9 mouse cellular contexts compared by ENCODE assay signal in the genomic region with DNA sequence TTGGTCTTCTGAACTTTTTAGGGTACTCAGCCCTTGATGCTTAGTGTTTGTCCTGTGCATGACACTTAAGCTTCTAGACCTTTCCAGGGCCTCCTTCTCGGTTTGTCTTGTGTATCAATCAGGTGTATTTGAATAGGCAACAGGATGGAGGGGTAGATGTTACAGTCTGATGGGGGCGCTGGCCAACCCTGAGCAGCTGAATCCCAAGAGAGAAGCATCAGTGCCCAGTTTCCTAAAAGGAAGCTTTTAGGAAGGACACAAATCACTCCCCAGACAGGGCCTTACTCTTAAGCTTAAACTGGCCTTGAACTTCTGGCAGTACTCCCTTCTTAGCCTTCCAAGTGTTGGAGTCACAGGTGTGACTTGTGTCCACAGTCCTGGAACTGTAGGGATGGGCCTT. TPM values are rescaled to one million over a fixed set of nuclear protein-coding genes. Genes with fewer than 3 reads are reported as not detected.
DNase-seq lines count a peak whose midpoint lies in the region; ATAC-seq and TF ChIP-seq lines count a peak whose summit lies in the region.
"Had no signal": no experiment of that assay in that cellular context is flagged by ENCODE, and none has a peak within 500 bp of the region (broad histone marks: within the 10 kb centered on the region; RNA-seq: fewer than 3 reads in every experiment).

No protein-coding gene starts in this region.

- peak overlapping the region; percentile 94 for H3K4me3 ChIP-seq in heart, adult 2 months
- H3K4me3 ChIP-seq in ES-E14 (ENCODE audit: insufficient read depth in 1 of 2, low read depth in 1 of 2, low read length in 2 of 2, poor library complexity in 1 of 2, severe bottlenecking in 1 of 2), result peak overlapping the region; percentile 75 to 82; a peak in 3 of 4 replicates
- H3K4me3 ChIP-seq in hindbrain, embryonic 10.5 days, result peak overlapping the region; percentile 94
- H3K4me3 ChIP-seq in liver, postnatal 0 days (ENCODE audit: low read depth, low read length), result peak overlapping the region; percentile 97

- H3K4me1 ChIP-seq in heart, adult 2 months (ENCODE audit: control insufficient read depth, insufficient read depth, low read length), result peaks cover 7% of the 10 kb centered on the region
- peaks cover 0 to 5% of the 10 kb centered on the region in 2 experiments; a peak in 1 of 4 replicates for H3K4me1 ChIP-seq in ES-E14 (ENCODE audit: control insufficient read depth in 2 of 2, insufficient read depth in 2 of 2, low read length in 2 of 2, poor library complexity in 1 of 2)
- H3K4me1 ChIP-seq in hindbrain, embryonic 10.5 days (replicated peaks), result peaks cover 29% of the 10 kb centered on the region
- peaks cover 24% of the 10 kb centered on the region for H3K4me1 ChIP-seq in liver, postnatal 0 days (ENCODE audit: insufficient read depth)

- H3K79me2 ChIP-seq in heart, adult 2 months (replicated peaks; ENCODE audit: control insufficient read depth, insufficient read depth, low read length), result peaks cover 2% of the 10 kb centered on the region

- intact Hi-C loops in heart, adult 2 months (cut with DNase I), result loop anchor here (1.0 kb wide), 1 partner anchor 40 kb away; the partner anchor contains the start of gene Haspin

- peak overlapping the region; percentile 87 for H3K9ac ChIP-seq in heart, adult 2 months (ENCODE audit: low read depth, low read length)
- H3K9ac ChIP-seq in ES-E14 (ENCODE audit: insufficient read depth, low read depth, low read length, poor library complexity, severe bottlenecking), result peak overlapping the region; percentile 39
- H3K9ac ChIP-seq in liver, postnatal 0 days (replicated peaks), result peak overlapping the region; percentile 86

- no peak for ATAC-seq in liver, postnatal 0 days
- ATAC-seq in granulocyte monocyte progenitor cell, adult 5-6 weeks (replicated peaks; ENCODE audit: poor library complexity, severe bottlenecking), result no peak

- H3K36me3 ChIP-seq in heart, adult 2 months (ENCODE audit: control insufficient read depth, insufficient read depth, low read length), result peaks cover 5% of the 10 kb centered on the region
- H3K36me3 ChIP-seq in ES-E14 (ENCODE audit: control insufficient read depth, insufficient read depth, low read length, poor library complexity, severe bottlenecking), result peaks cover 2% of the 10 kb centered on the region
- peaks cover 38% of the 10 kb centered on the region for H3K36me3 ChIP-seq in hindbrain, embryonic 10.5 days
- peaks cover 8% of the 10 kb centered on the region; the same call in 1 of the 2 replicates for H3K36me3 ChIP-seq in liver, postnatal 0 days (replicated peaks; ENCODE audit: insufficient read depth, low read length)

- no peaks in the 10 kb centered on the region for H3K27me3 ChIP-seq in heart, adult 2 months (ENCODE audit: control insufficient read depth, insufficient read depth, low read length)
- no peaks in the 10 kb centered on the region for H3K27me3 ChIP-seq in hindbrain, embryonic 10.5 days (ENCODE audit: insufficient read depth, poor library complexity, severe bottlenecking)
- no peaks in the 10 kb centered on the region for H3K27me3 ChIP-seq in liver, postnatal 0 days (ENCODE audit: insufficient read depth, low read length)

- no peaks in the 10 kb centered on the region for H3K9me3 ChIP-seq in ES-E14 (ENCODE audit: control insufficient read depth, insufficient read depth, low read depth, low read length)
- H3K9me3 ChIP-seq in hindbrain, embryonic 10.5 days, result no peaks in the 10 kb centered on the region
- H3K9me3 ChIP-seq in liver, postnatal 0 days (ENCODE audit: low read length), result no peaks in the 10 kb centered on the region

- TF ChIP-seq POLR2A in heart, adult 2 months (IDR thresholded peaks at IDR 0.05; ENCODE audit: insufficient read depth, low read depth, low read length), result no peak

- DNase-seq in heart, adult 2 months, result no peak
- no peak for DNase-seq in heart, adult 8-10 months (ENCODE audit: low spot score)
- no peak for DNase-seq in ES-E14 (ENCODE audit: low read depth, low spot score)
- DNase-seq in hindbrain, embryonic 10.5 days (ENCODE audit: low spot score), result no peak
- DNase-seq in liver, postnatal 0 days, result no peak
- no peak for DNase-seq in yolk sac, embryonic 10.5 days (ENCODE audit: low spot score)
- DNase-seq in adrenal gland, postnatal 36 days, result no peak

- no peak for TF ChIP-seq EP300 in heart, adult 2 months (IDR thresholded peaks at IDR 0.05; ENCODE audit: insufficient read depth, low read depth, low read length)
- no peak for TF ChIP-seq EP300 in liver, postnatal 0 days (IDR thresholded peaks at IDR 0.05; ENCODE audit: low read depth)

- H3K4me2 ChIP-seq in liver, postnatal 0 days (ENCODE audit: low read depth, low read length), result peak overlapping the region; percentile 99

- H3K27ac ChIP-seq in heart, adult 2 months, result peak overlapping the region; percentile 99
- H3K27ac ChIP-seq in ES-E14 (ENCODE audit: insufficient read depth, low read depth, low read length, poor library complexity, severe bottlenecking), result no peak overlapping the region
- peak overlapping the region; percentile 95 for H3K27ac ChIP-seq in hindbrain, embryonic 10.5 days
- peak overlapping the region; percentile 94 for H3K27ac ChIP-seq in liver, postnatal 0 days (ENCODE audit: low read depth)

- WGBS in heart, adult 2 months, result 0% methylated on average over 2 of the region's 2 CpGs
- 5% methylated on average over 2 of the region's 2 CpGs for WGBS in hindbrain, embryonic 10.5 days
- WGBS in liver, postnatal 0 days (ENCODE audit: insufficient replicate concordance), result 16% methylated on average over 2 of the region's 2 CpGs

- TF ChIP-seq CTCF in heart, adult 2 months (IDR thresholded peaks at IDR 0.05), result no peak
- TF ChIP-seq CTCF in liver, postnatal 0 days (IDR thresholded peaks at IDR 0.05; ENCODE audit: low read depth), result no peak

- in situ Hi-C loops in ES-E14 (cut with MboI; ENCODE audit: low sequenced_read_pairs in 2 of 2, unreplicated experiment in 2 of 2), result no loop called here

TF ChIP-seq in ES-E14, 5 proteins besides CTCF, POLR2A, EP300 and RAD21:
- no peak for TF ChIP-seq HCFC1 (IDR thresholded peaks at IDR 0.05; ENCODE audit: borderline replicate concordance, insufficient read depth, low read length)
- TF ChIP-seq CHD2 (IDR thresholded peaks at IDR 0.05; ENCODE audit: low read depth, low read length), result no peak
- no peak for TF ChIP-seq ZNF384 (IDR thresholded peaks at IDR 0.05; ENCODE audit: low read depth, low read length)
- TF ChIP-seq MAFK (IDR thresholded peaks at IDR 0.05; ENCODE audit: insufficient read depth, low read depth, low read length), result no peak
- TF ChIP-seq ZC3H11A (IDR thresholded peaks at IDR 0.05; ENCODE audit: borderline replicate concordance, low read depth, low read length), result no peak

RNA-seq across cellular contexts. Expression of gene Tax1bp3, which starts 1.0 kb away (rescaled TPM):
- 10 to 100 TPM; 45.0 to 48.5 TPM for total RNA-seq in heart, adult 2 months (2021)
- polyA plus RNA-seq in heart, adult 2 months (2012; rRNA removed), result 60.4 and 63.0 TPM in 2 replicates
- total RNA-seq in heart, adult 8-10 months (2022), result 10 to 100 TPM; 36.7 to 52.6 (median 46.8) TPM
- 18.4 and 55.0 TPM in 2 replicates for total RNA-seq in ES-E14 (2012; rRNA removed)
- 207 and 237 TPM in 2 replicates for polyA plus RNA-seq in hindbrain, embryonic 10.5 days (2016; fragmentation: Nextera tagmentation; extraction: Ambion mirVana)
- 32.7 and 35.6 TPM in 2 replicates for polyA plus RNA-seq in liver, postnatal 0 days (2015; fragmentation: Nextera tagmentation; extraction: Ambion mirVana)
- 10.4 and 19.9 TPM in 2 replicates for total RNA-seq in granulocyte monocyte progenitor cell, adult 5-6 weeks (2014; fragmentation: Nextera tagmentation)
- total RNA-seq in granulocyte monocyte progenitor cell, adult 5-6 weeks (2017), result 6.3 and 11.7 TPM in 2 replicates
- 10 to 100 TPM; 74.5 to 79.4 TPM for total RNA-seq in adrenal gland, postnatal 36 days (2021)

RNA-seq across cellular contexts. Expression of gene Emc6, which starts 1.1 kb away (rescaled TPM):
- total RNA-seq in heart, adult 2 months (2021), result 10 to 100 TPM; 80.5 to 98.5 TPM
- polyA plus RNA-seq in heart, adult 2 months (2012; rRNA removed), result 50.5 and 54.3 TPM in 2 replicates
- total RNA-seq in heart, adult 8-10 months (2022), result 10 to 100 TPM; 80.9 to 93.8 (median 89.9) TPM
- total RNA-seq in ES-E14 (2012; rRNA removed), result 80.7 and 95.4 TPM in 2 replicates
- 132 and 134 TPM in 2 replicates for polyA plus RNA-seq in hindbrain, embryonic 10.5 days (2016; fragmentation: Nextera tagmentation; extraction: Ambion mirVana)
- polyA plus RNA-seq in liver, postnatal 0 days (2015; fragmentation: Nextera tagmentation; extraction: Ambion mirVana), result 169 and 174 TPM in 2 replicates
- 71.0 and 77.9 TPM in 2 replicates for total RNA-seq in granulocyte monocyte progenitor cell, adult 5-6 weeks (2014; fragmentation: Nextera tagmentation)
- total RNA-seq in granulocyte monocyte progenitor cell, adult 5-6 weeks (2017), result 50.7 and 76.5 TPM in 2 replicates
- 10 to 100 TPM; 83.0 to 85.0 TPM for total RNA-seq in adrenal gland, postnatal 36 days (2021)

RNA-seq across cellular contexts. Expression of gene P2rx5, which starts 17.7 kb away (rescaled TPM):
- total RNA-seq in heart, adult 2 months (2021), result 10 to 100 TPM; 13.1 to 14.6 TPM
- 11.3 and 19.5 TPM in 2 replicates for polyA plus RNA-seq in heart, adult 2 months (2012; rRNA removed)
- 10 to 100 TPM; 14.2 to 19.7 (median 16.6) TPM for total RNA-seq in heart, adult 8-10 months (2022)
- 1.7 and 1.9 TPM in 2 replicates for total RNA-seq in ES-E14 (2012; rRNA removed)
- polyA plus RNA-seq in hindbrain, embryonic 10.5 days (2016; fragmentation: Nextera tagmentation; extraction: Ambion mirVana), result 0.10 and 0.32 TPM in 2 replicates
- polyA plus RNA-seq in liver, postnatal 0 days (2015; fragmentation: Nextera tagmentation; extraction: Ambion mirVana), result 0.11 and 0.21 TPM in 2 replicates
- not detected in 2 replicates for total RNA-seq in granulocyte monocyte progenitor cell, adult 5-6 weeks (2014; fragmentation: Nextera tagmentation)
- not detected in 2 replicates for total RNA-seq in granulocyte monocyte progenitor cell, adult 5-6 weeks (2017)
- 1 to 10 TPM; 5.1 to 6.5 TPM for total RNA-seq in adrenal gland, postnatal 36 days (2021)
- total RNA-seq: hematopoietic stem cell, adult 5-6 weeks had no signal

RNA-seq across cellular contexts. Expression of gene Ctns, which starts 20.9 kb away (rescaled TPM):
- total RNA-seq in heart, adult 2 months (2021), result 10 to 100 TPM; 10.7 to 11.8 TPM
- polyA plus RNA-seq in heart, adult 2 months (2012; rRNA removed), result 12.7 and 15.4 TPM in 2 replicates
- total RNA-seq in heart, adult 8-10 months (2022), result 1 to 10 TPM; 7.5 to 10.0 (median 9.6) TPM
- 15.8 and 22.1 TPM in 2 replicates for total RNA-seq in ES-E14 (2012; rRNA removed)
- 15.4 and 19.9 TPM in 2 replicates for polyA plus RNA-seq in hindbrain, embryonic 10.5 days (2016; fragmentation: Nextera tagmentation; extraction: Ambion mirVana)
- polyA plus RNA-seq in liver, postnatal 0 days (2015; fragmentation: Nextera tagmentation; extraction: Ambion mirVana), result 7.3 and 8.4 TPM in 2 replicates
- 24.7 and 26.8 TPM in 2 replicates for total RNA-seq in granulocyte monocyte progenitor cell, adult 5-6 weeks (2014; fragmentation: Nextera tagmentation)
- 15.6 and 17.5 TPM in 2 replicates for total RNA-seq in granulocyte monocyte progenitor cell, adult 5-6 weeks (2017)
- total RNA-seq in adrenal gland, postnatal 36 days (2021), result 10 to 100 TPM; 14.3 to 16.8 TPM

RNA-seq across cellular contexts. Expression of gene Shpk, which starts 21.4 kb away (rescaled TPM):
- total RNA-seq in heart, adult 2 months (2021), result 1 to 10 TPM in 1 of 2 experiments, under 1 TPM in 1; 0.97 to 1.1 TPM
- polyA plus RNA-seq in heart, adult 2 months (2012; rRNA removed), result 2.2 and 2.8 TPM in 2 replicates
- 1 to 10 TPM in 3 of 4 experiments, under 1 TPM in 1; 0.68 to 1.7 (median 1.4) TPM for total RNA-seq in heart, adult 8-10 months (2022)
- total RNA-seq in ES-E14 (2012; rRNA removed), result 1.3 and 2.3 TPM in 2 replicates
- 1.1 and 1.7 TPM in 2 replicates for polyA plus RNA-seq in hindbrain, embryonic 10.5 days (2016; fragmentation: Nextera tagmentation; extraction: Ambion mirVana)
- 8.1 and 8.2 TPM in 2 replicates for polyA plus RNA-seq in liver, postnatal 0 days (2015; fragmentation: Nextera tagmentation; extraction: Ambion mirVana)
- total RNA-seq in granulocyte monocyte progenitor cell, adult 5-6 weeks (2014; fragmentation: Nextera tagmentation), result 1.8 and 1.9 TPM in 2 replicates
- 1.8 and 3.1 TPM in 2 replicates for total RNA-seq in granulocyte monocyte progenitor cell, adult 5-6 weeks (2017)
- 10 to 100 TPM in 1 of 2 experiments, 1 to 10 TPM in 1; 8.8 to 13.2 TPM for total RNA-seq in adrenal gland, postnatal 36 days (2021)
